In genomic region chr8:126550944-126551357, GRCm38 (mm10) we compare ENCODE assay signal across 8 mouse cellular contexts. TPM values are rescaled to one million over a fixed set of nuclear protein-coding genes. Genes with fewer than 3 reads are reported as not detected.
DNase-seq lines count a peak whose midpoint lies in the region; ATAC-seq lines count a peak whose summit lies in the region.

No protein-coding gene starts in this region.

- peak overlapping the region; percentile 46; the same call in 1 of the 2 replicates for H3K9ac ChIP-seq in heart, embryonic 14.5 days (ENCODE audit: low read length)
- no peak overlapping the region for H3K9ac ChIP-seq in midbrain, embryonic 13.5 days (replicated peaks)

- DNase-seq in layer of hippocampus, adult 9-11 months = peak; percentile 34
- no peak for DNase-seq in layer of hippocampus, postnatal 14 days (ENCODE audit: low spot score in 2 of 2)
- peak; percentile 84 for DNase-seq in adrenal gland, postnatal 10 days
- DNase-seq in thymus, postnatal 10 days (ENCODE audit: low spot score in 2 of 2) = no peak
- no peak for DNase-seq in thymus, postnatal 14 days

- H3K4me2 ChIP-seq in heart, embryonic 14.5 days (ENCODE audit: low read length) = peak overlapping the region; percentile 18; the same call in 1 of the 2 replicates
- H3K4me2 ChIP-seq in midbrain, embryonic 13.5 days (replicated peaks) = no peak overlapping the region

- peak overlapping the region; percentile 71 to 74 for H3K27ac ChIP-seq in heart, embryonic 14.5 days (replicated peaks in 1 of 2; ENCODE audit: control insufficient read depth in 1 of 2, insufficient read depth in 1 of 2, low read depth in 2 of 2, low read length in 2 of 2)
- no peak overlapping the region for H3K27ac ChIP-seq in midbrain, embryonic 13.5 days

- H3K27me3 ChIP-seq in heart, embryonic 14.5 days (ENCODE audit: control insufficient read depth, insufficient read depth, low read length) = no peaks in the 10 kb centered on the region
- no peaks in the 10 kb centered on the region for H3K27me3 ChIP-seq in midbrain, embryonic 13.5 days

- H3K4me1 ChIP-seq in heart, embryonic 14.5 days (ENCODE audit: control insufficient read depth in 2 of 2, insufficient read depth in 2 of 2, low read length in 2 of 2) = peaks cover 24 to 29% of the 10 kb centered on the region in 2 experiments
- H3K4me1 ChIP-seq in midbrain, embryonic 13.5 days (replicated peaks) = peaks cover 6% of the 10 kb centered on the region; the same call in 1 of the 2 replicates

- H3K36me3 ChIP-seq in heart, embryonic 14.5 days (ENCODE audit: control insufficient read depth, insufficient read depth, low read length) = no peaks in the 10 kb centered on the region
- no peaks in the 10 kb centered on the region for H3K36me3 ChIP-seq in midbrain, embryonic 13.5 days

- H3K9me3 ChIP-seq in heart, embryonic 14.5 days (ENCODE audit: control insufficient read depth, low read length) = no peaks in the 10 kb centered on the region
- no peaks in the 10 kb centered on the region for H3K9me3 ChIP-seq in midbrain, embryonic 13.5 days

- 26% methylated on average over 5 of the region's 5 CpGs for WGBS in heart, embryonic 14.5 days
- WGBS in midbrain, embryonic 13.5 days = 79% methylated on average over 5 of the region's 5 CpGs

- ATAC-seq in heart, embryonic 14.5 days (ENCODE audit: insufficient number of reproducible peaks, insufficient read depth, low FRiP score, low read depth) = no peak
- ATAC-seq in megakaryocyte, adult 5-6 weeks (ENCODE audit: poor library complexity, severe bottlenecking) = peak; percentile 81
- no peak for ATAC-seq in midbrain, embryonic 13.5 days

- H3K4me3 ChIP-seq in heart, embryonic 14.5 days (ENCODE audit: control insufficient read depth in 1 of 2, insufficient read depth in 1 of 2, low read depth in 1 of 2, low read length in 2 of 2) = no peak overlapping the region
- H3K4me3 ChIP-seq in midbrain, embryonic 13.5 days (replicated peaks) = no peak overlapping the region

RNA-seq across cellular contexts. Expression of gene Irf2bp2, which starts 42.8 kb away (rescaled TPM):
- 10 to 100 TPM; 57.1 to 61.7 TPM for total RNA-seq in layer of hippocampus, postnatal 14 days (2021)
- 100 to 1,000 TPM in 1 of 2 experiments, 10 to 100 TPM in 1; 91.0 to 110 TPM for total RNA-seq in adrenal gland, postnatal 10 days (2021)
- polyA plus RNA-seq in heart, embryonic 14.5 days (2014; fragmentation: Nextera tagmentation; extraction: Ambion mirVana) = 8.1 and 9.1 TPM in 2 replicates
- total RNA-seq in megakaryocyte, adult 5-6 weeks (2015) = 95.9 and 105 TPM in 2 replicates
- total RNA-seq in megakaryocyte, adult 5-6 weeks (2017) = 93.8 and 99.8 TPM in 2 replicates
- polyA plus RNA-seq in midbrain, embryonic 13.5 days (2015; fragmentation: Nextera tagmentation; extraction: Ambion mirVana) = 8.3 and 9.2 TPM in 2 replicates

Comparison
In these comparisons a context has a peak if more than half of its experiments do, and no peak if none do; other contexts are left out.
1. DNase-seq: peak in layer of hippocampus, adult 9-11 months (single experiment) and adrenal gland, postnatal 10 days (single experiment); none in layer of hippocampus, postnatal 14 days (0 of 2), thymus, postnatal 10 days (0 of 2) and thymus, postnatal 14 days (single experiment).